Mouse (Mus musculus) adrenal gland (tissue): ENCODE measurements at regions not wholly inside any gene's neighbourhood (a gene's known extent, or its start where the extent isn't known, plus 50 kb on each side); places are given as distances from the start of the nearest gene placed in this dataset.

Experiments
- intact Hi-C: fragments of 180-260 bp; cut with DNase I; formaldehyde crosslinking; loops from one replicate; pipeline ENCODE4 v1.15.1; 2025

- intact Hi-C loops, result no loop called here
Observed at GRCm38 (mm10) chr7:52399513-52399912, 384.0 kb upstream of the 1700015G11Rik start.

GRCm38 (mm10) chr7:52391793-52392192 lies 376.3 kb upstream of the 1700015G11Rik start:
- intact Hi-C loops, result loop anchor here (5.0 kb wide), 1 partner anchor 354 kb away; no protein-coding TSS in a partner anchor
